Mouse (Mus musculus) stomach, postnatal 0 days (tissue): Measurements from ENCODE around the gene Lrrfip2.

ENCODE experiments used
- CTCF ChIP-seq: IDR thresholded peaks from 2 replicates; pipeline ENCODE4 v1.5.1; 2016; ENCODE audit warnings: antibody characterized with exemption, low read depth, mild to moderate bottlenecking, moderate library complexity
- EP300 ChIP-seq: optimal IDR thresholded peaks from 2 replicates; pipeline ENCODE3; 2016; ENCODE audit warnings: antibody characterized with exemption

DNA sequence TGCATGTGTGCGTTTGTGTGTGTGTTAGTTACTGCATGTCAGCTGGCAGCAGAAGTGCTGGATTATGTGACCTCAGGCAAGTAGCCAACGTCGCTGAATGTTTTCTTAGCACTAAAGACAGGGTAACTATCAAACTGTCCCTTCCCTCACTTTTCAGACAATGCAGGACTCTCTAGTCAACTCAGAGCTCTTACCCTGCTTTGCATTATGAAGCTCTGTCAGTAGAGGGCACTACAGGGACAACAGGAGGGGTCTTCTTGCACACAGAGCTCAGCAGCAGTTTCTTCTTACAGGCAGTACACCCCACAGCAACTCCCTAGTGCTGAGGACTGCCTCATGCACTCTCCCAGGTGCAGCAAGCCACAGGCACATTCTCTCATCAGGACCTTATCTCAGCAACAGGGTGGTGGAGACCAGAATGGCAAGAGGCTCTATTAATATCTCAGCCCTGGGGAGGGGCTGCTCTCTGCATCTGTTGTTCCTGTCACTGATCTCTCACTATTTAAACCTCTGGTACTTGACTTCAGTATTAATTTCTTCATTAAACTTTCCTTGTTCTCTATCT is 130.4 kb downstream of the Lrrfip2 start:
- TF ChIP-seq CTCF (peak; percentile 62), EP300 (no peak)
